Mouse (Mus musculus): ENCODE results near the gene Tada2a.
A peak's percentile ranks its signal among the peaks of the same experiment; 100 is the strongest.

Gene Tada2a

DNA sequence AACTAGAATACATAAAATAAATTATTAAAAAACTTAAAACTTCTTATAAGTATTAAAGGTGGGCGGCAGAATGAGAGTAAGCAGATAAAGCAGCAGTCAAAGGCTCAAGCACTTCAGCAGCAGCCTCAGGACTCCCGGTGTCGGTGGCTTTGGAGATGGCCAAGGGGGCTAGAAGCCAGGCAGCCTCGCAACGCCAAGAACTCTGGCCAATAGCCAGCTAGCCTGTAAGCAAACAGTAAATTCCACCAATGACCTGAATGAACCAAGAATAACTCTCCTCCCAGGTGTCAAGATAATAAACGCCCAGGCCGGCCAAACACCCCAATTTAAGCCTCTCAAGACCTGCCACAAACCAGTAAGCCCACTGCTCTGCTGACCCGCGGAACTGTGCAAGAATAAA is 13.8 kb downstream of the Tada2a start:
- no peak for DNase-seq (ENCODE audit: inconsistent ontology term)

DNA sequence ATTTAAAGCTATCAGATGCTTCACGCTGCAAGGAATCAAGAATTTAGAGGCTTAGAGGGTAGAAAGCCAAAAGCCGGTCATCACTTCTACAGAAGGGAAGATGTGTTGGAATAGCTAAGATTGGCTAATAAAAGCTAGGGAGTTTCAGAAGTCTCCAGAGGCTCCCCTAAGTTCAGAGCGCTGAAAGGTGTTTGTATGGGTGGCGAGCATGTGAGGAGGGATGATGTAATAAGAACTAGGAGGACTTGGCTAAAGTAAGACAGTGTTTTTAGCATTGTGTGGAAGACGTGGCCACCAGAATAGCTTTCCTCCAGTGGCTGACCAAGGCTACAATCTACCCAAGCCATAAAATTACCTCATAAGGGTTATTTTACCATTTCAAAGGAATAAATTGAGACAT is 15.8 kb downstream of the Tada2a start:
- no peak for DNase-seq (ENCODE audit: inconsistent ontology term)

DNA sequence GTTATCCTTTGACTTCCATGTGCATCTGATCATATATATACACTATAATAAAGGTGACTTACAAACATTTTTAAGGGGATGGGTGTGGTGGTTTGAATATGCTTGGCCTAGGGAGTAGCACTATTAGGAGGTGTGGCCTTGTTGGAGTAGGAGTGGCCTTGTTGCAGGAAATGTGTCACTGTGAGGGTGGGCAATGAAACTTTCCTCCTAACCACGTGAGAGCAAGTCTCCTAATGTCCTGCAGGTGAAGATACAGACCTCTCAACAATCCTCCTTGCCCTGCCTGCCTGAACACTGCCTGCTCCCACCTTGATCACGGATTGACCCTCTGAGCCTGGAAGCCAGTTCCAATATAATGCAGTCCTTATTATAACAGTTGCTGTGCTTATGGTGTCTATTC is 22.3 kb downstream of the Tada2a start:
- no peak for DNase-seq (ENCODE audit: inconsistent ontology term)

DNA sequence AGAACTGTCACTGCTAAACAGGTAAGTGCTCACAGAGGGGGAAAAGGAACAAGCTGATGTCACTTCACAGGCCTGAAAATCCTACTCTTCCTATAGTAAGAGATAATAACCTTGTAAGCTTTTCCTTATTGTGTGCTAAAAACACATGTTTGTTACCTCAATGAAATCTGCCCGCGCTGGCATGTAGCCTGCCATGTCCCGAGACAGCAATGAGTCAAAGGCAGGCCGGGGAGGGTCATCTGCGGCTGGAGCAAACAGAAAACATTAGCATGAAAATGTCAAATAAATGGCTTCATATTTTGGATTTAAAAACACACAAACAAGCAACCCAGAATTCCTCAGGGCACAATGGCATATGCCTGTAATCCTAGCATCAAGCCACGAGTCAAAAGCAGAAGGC is 25.4 kb downstream of the Tada2a start:
- no peak for DNase-seq (ENCODE audit: inconsistent ontology term)

DNA sequence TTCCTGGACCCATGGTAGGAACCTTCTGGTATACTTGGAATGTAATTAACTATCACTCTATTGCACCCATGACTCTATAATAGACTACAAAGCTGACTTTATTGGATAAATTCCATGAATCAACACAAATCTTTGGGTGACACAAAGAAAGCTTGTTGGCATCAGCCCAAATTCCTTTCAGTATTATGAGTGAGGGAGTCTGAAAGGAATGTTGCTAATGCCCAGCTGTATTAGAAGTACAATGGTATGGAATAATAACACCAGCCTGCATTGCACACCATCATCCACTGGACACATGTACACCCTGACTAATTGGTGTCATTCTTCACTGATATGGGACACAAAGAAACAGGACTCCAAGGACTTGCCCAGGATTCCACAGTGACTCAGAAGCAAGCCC is 28.2 kb downstream of the Tada2a start:
- DNase-seq (ENCODE audit: inconsistent ontology term): peak; percentile 92

DNA sequence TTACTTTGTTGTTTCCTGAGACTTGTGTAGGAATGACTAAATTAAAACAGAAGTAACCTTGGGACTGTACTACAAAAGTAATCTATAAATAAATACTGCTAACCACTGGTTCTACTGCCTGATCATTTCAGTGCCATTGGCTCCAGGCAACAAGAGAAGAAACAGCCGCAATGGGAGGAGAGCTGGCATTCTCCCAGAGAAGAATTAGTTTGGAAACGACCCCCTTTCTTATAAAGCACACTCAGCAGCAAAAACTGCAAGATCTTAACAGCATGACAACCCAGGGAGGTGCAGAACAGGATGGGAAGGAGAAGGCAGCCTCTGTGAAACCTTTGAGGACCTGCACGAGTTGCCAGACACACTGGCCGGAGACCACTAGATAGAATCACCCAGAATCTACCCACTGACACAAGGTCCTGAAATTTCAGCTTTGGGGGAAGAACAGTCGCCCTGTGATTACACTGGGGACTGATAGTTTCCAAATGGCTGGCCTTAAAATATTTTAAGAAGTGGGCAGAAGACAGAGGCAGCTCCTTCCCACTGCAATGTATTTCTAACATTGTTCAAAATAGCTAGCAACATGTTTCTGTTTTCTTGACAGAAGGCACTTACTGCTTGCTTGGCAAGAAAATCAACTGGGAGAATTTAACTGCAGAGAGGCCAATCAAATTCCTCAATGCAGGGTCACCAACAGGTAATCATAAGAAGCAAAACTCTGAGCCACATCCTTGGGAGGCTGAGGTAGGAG is 32.0 kb downstream of the Tada2a start:
- DNase-seq (ENCODE audit: inconsistent ontology term): no peak

DNA sequence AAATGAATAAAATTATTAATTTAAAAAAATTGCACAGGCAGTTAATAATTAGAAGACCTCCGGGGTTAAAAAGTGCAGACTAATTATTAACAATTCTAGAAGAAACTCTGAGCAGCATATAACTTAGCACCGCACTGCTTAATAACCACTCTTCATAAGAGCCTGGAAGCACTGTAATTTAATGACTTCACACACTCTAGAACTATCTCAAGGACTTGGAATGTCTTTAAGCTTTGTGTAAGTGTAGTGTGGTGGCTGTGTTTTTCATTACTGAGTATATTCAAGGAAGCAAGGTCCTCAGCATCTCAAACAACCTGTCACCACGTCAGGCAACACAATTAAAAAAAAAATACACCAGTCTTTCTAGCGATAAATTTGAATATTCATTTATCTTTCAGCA is 34.3 kb downstream of the Tada2a start:
- no peak for DNase-seq (ENCODE audit: inconsistent ontology term)

DNA sequence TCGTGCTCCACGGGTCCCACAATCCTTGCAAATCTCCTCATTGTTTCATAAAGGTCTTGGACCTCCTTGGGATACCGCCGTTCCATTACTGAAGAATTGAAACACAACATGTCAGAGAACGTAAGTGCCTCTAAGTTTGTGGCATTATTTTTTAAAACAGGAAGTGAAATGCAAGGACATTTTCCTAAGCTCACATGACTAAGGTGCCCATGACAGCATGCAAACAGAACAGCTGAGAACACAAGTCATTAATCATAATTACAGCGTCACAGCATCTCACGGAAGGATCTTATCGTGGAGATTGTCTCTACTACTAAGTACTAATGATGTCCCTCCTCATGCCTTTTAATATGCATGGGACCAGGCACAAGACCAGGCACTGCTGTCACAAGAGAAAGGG is 38.8 kb downstream of the Tada2a start:
- DNase-seq (ENCODE audit: inconsistent ontology term): no peak

DNA sequence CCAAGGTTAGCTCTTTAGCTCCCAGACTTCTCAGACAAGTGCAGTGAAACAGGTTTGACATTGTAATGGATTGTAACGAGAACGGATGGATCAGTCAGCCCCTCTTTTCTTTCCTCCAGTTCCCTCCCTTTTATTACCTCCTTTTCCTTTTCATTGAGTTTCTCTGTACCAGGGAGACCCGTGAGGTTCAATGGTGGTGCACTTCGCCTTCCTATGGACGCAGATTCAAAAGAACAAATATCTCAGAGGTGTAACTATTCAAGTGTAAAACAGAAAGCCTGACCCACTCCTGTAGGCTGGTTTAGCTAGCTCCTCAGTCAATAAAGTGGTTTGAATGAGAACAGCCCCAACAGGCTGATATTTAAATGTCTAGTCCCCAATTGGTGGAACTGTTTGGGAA is 47.5 kb downstream of the Tada2a start:
- no peak for DNase-seq (ENCODE audit: inconsistent ontology term)

DNA sequence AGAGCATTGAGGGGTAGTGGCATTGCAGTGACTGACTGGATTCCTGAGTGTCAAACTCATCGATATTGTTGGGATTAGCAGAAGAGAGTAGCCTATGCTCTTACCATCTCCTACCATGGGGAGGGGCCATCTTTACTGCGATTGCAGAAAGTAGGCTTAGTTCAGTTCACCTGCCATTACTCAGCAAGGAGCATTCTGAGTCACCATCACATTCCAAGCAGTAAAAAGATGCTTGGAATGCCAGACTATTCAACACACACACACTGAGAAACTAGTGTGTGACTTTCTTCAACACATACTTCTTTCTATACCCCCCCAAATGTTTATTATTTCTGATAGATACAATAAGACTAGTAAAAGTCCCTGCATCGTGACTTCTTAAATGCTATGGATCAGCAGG is 49.1 kb downstream of the Tada2a start:
- no peak for DNase-seq (ENCODE audit: inconsistent ontology term)

DNA sequence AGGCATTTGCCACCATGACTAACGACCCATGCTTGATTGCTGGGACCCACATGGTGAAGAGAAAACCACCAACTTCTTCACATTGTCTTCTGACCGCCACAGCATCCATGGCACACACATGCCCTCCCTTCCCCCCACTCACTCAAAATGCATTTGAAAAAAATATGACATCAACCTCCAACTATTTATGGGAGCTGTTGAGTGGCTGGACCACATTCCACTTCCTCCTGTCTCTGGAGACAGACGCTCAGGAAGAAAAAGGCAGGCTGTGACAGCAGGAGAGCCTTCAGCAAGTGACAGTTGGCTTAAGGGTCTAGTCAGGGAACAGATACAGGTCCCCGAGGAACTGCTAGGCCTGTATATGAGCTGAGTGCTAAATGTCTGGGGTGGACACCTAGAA is 49.5 kb downstream of the Tada2a start:
- no peak for DNase-seq (ENCODE audit: inconsistent ontology term)

DNA sequence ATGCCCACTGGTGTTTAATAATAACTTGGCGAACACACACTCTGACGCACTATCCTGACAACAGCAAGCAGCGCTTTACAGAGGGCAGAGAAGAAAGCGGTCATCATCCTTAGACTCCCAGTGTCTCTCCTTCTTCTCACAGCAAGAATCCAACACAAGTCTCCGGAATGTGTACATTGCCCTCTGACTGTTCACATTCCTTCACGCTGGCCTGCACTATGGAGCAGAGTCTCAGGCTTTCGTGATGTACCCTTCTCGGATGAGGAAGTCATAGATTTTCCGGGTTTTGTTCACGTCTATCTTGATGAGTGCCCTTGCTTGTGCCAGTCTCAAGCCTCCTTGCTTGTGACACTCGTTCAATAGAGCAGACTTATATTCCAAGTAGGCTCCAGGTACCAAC is 50.0 kb downstream of the Tada2a start:
- no peak for DNase-seq (ENCODE audit: inconsistent ontology term)

DNA sequence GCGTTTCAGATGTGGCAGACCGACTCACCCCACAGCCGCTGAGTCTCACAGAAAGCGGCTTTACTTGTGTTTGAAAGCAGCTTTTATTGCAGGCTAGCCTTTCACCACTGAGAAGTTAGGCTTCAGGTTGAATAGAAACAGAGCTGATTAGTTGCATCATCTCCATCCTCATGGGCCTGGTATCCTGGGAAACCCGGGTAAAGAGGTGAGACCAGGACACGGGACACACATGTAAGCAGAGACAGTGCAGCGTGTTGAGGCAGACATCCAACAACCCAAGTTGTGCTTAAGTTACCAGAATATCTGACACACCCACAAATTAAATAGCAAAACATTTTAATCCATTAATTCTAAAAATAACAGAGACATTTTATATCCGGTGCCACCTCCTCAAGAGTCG is 50.8 kb downstream of the Tada2a start:
- no peak for DNase-seq (ENCODE audit: inconsistent ontology term)

DNA sequence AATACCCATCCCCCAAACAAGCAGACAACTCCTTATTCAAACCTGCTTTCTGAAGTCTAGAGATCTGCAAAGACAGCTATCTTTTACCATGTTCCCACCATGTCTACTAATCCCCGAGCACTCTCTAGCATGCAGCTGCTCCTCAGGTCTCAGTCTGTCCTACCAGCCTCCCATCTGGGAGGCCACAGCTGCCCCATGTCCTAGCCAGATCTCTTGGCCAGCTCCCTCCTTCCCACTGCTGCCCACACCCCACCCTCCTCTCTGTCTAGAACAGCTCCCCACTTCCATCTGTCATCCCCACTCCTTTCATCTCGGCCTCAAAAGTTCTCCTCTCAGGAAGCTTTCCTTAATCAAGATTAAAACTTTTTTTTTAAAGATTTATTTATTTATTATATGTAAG is 52.4 kb downstream of the Tada2a start:
- DNase-seq (ENCODE audit: inconsistent ontology term): no peak

DNA sequence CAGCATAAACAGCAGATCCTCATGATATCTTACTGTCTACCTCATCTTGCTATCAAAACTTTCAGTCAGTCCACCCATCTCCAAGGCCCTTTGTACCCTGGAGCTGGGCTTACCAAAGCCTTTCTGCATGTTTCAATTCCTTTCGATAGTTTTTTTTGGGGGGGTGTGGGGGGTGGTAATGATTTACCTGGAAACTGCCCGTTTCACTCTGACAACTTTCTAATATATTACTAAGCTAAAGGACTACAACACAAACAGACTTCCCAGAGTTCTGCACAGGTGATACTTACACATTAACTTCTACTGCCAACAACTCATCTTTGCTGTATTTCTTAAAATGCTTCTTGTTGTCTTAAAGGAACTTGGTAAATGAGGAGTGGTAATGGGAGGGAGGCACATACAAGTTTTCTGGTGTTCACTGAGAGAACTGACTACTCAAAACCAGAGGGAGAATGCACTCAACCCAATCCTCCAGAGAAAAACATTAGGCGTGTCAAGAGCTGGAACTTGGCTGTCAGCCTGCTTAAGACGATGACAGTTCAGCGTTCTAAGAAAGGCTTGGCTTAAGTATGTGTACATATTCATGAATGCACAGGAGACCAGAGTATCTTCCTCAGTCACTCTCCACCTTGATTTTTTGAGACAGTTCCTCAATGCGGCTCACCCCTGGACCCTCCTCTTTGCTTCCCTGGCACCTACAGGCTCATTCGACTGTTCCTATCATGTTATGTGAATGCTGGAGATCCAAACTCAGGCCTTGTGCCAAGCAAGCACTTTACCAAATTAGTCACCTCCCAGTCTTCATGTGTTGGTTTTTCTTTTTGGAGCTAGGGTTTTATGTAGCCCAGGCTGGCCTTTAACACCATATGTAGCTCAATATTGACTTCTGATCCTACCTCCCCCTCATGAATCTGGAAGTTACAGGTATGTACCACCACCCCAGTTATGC is 55.3 kb downstream of the Tada2a start:
- no peak for DNase-seq (ENCODE audit: inconsistent ontology term)

DNA sequence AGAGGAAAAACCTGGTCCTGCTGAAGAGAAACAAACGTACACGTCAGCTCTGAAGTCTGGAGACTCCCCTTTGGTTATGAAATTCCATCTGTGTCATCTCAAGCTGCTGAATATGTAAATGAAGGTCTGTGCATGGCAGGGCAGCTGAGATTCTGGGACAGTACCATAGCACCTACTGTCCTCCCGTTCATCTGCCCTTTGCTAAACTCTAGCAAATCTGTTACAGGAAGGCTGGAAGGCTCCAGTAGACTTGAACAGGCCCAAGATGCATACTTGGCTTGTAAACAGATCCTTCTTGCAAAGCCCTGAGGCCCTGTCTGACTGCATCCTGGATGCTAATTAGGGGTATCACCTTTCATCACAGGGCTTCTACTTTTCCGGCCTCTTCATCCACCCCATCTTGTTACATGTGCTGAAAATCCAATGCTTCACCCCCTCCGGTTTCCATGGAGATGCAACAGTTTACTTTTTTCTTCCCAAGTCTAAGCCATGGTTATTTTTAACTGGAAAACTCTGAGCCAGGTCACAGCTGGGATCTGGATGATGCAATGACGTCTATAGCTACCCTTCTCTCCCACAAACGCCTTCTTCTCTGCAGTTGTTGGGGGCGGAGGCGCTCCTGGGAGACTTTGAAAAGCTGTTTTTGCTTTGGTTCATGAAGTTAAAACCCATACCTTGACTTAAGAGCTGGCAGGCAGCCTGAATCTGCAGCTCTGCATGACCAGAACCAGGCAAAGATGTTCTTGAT is 56.3 kb downstream of the Tada2a start:
- peak; percentile 11 for DNase-seq (ENCODE audit: inconsistent ontology term)

DNA sequence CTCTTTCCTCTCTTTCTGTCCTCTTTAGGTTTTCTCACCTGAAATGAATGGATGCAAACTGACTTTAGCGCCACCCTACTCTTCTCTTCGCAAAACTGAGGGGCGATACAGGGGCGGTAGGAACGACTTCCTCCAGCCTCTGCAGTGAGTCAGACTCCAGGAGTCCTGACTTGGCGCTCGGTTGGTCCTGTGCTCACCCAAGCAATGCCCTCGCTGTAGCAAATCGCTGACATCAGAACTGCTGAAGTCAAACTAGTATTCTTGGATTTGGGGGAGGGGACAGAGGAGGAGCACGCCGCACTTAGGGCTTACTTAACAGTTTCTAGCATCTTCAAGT is 60.4 kb downstream of the Tada2a start, which contains the start of gene Dusp14:
TSS of gene Dusp14 (minus strand) at position 228 of the 337 bp plus-strand sequence.
- DNase-seq (ENCODE audit: inconsistent ontology term): no peak

DNA sequence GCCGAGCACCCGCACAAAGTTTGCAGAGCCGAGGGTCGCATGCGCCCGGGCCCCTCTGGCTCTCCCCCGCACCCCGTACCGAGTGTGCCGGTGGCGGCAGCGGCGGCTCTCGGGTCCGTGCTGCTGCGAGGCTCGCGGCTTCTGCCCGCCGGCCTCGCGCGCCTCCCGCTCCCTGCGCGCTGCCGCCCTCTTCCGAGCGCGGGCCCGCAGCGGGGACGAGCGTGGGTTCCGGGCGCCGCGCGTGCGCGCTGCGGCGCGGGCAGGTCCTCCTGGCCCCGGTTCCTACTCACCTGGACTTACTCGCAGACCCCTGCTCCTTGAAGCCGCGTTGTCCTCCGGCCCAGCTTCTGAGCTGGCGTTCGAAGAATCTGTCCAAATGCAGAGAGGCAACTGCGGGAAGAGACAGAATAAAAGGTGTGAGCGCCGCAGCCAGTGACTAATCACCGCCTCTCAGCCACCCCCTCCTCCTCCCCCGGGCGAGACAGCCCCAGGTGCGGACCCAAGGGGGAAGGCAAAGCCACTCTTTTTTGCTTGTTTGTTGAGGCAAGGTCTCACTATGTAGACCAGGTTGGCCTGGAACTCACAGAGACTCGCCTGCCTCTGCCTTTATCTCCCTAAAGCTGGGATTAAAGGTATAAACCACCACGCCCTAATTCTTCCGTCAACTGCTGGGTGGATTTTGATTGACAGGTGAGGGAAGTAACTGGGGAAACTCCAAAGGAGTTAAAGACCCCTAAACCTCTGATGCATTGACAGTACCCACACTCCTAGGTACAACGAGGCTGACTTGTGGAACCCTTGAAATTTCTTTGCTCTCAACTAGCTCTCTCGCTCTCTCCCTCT is 61.0 kb downstream of the Tada2a start:
- peak; percentile 77 for DNase-seq (ENCODE audit: inconsistent ontology term)

DNA sequence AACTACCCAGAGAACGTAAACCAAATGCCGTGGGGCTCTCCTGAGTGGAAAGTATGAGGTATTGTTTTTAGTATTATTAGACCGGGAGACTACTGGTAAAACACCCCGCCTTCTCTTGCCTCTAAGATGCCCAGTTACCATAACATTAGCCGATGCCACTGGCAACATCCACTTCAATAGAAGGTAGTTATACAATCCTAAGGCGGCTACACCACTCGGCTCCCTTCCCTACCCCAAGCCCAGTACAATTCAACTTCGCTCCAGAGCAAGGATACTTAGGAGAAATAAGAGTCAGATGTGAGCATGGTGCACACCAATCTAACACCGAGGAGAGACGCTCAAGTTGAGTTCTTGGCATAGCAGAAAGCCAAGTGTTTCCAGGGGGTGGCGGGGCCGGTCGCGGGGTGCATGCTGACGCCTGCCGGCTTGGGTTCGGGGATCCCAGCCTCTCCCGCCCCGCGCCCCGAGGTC is 61.6 kb downstream of the Tada2a start:
- peak; percentile 58 for DNase-seq (ENCODE audit: inconsistent ontology term)

DNA sequence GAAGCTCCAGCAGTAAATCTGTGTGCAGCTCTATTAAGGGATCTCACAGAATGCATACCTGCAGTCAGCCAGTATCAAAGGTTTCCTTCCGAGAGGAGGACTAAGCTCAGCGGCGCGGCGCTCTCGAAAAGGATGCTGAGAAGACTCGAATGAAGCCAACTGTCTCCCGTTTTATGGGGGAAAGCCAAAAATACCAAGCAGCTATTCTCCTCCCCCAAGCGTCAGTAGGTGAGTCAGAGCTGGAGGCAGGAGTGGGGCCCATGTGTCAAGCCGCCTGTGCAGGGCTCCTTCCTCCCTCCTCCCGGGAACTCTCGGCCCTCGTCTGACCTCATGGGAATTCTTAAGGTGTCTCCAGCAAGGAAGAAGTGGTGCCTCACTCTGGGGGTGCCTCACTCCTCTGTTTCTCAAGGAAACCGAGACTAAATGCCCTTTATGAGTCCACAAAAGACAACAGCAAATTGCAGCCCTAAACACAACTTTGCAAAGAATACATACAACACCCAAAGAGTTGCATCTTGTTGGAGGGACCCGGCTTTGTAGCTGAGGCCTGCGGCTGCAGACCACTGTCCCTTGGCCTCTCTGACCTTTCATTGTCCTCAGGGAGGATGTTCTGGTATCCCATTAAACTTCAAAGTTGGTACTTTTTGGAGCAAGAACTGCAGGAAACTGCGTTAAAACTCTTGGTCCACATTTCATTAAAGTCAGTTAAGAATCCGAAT is 62.3 kb downstream of the Tada2a start:
- peak; percentile 80 for DNase-seq (ENCODE audit: inconsistent ontology term)

DNA sequence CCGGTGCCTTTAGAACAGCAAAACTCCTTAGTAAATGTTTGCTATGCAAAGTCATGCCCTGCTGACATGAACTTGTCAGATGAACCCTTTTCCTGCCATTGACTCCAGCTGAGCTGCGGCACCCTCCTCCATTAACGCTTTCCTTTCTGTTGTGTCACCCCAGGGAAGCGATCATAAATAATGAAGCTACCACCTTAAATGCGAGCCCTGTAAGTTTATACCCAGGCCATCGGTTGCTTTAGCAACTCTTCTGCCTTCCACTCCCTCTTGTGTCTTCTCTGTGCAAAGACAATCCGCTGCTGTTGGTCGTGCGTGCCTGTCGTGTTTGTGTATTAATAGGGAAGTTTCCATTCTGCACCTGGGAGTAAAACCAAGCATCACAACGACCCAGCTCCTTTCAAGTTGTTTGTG is 63.3 kb downstream of the Tada2a start:
- peak; percentile 52 for DNase-seq (ENCODE audit: inconsistent ontology term)
